Mouse (Mus musculus) embryonic fibroblast, embryonic 13.5 days (primary cell): ENCODE results near the gene Smok3b. TPM values are rescaled to one million over a fixed set of nuclear protein-coding genes. Genes with fewer than 3 reads are reported as not detected.

ENCODE experiments used
- H3K27ac ChIP-seq: 2 replicates; pipeline ENCODE4 v1.5.1; 2012; ENCODE audit warnings: low read length, control low read depth, inconsistent platforms; ENCODE audit not compliant: insufficient read depth
- H3K4me1 ChIP-seq: 2 replicates; pipeline ENCODE4 v1.6.1; 2011; ENCODE audit warnings: low read length; ENCODE audit not compliant: control insufficient read depth, insufficient read depth
- H3K4me3 ChIP-seq: 2 replicates; pipeline ENCODE4 v1.5.1; 2011; ENCODE audit warnings: mild to moderate bottlenecking, control low read depth, low read length; ENCODE audit not compliant: insufficient read depth
- CTCF ChIP-seq: IDR thresholded peaks from 2 replicates; pipeline ENCODE4 v1.5.1; 2011; ENCODE audit warnings: mild to moderate bottlenecking, control low read depth, low read length, moderate library complexity, borderline replicate concordance; ENCODE audit not compliant: insufficient read depth
- POLR2A ChIP-seq: IDR thresholded peaks from 2 replicates; pipeline ENCODE4 v1.6.1; 2011; ENCODE audit warnings: low read depth, mild to moderate bottlenecking, control low read depth, low read length, moderate library complexity
- polyA plus RNA-seq: library from polyadenylated mRNA; stranded (reverse); fragments of >200 nt; gene quantifications from 2 replicates; pipeline ENCODE4 v1.2.4, GENCODE M21; 2011; ENCODE audit warnings: low read depth; ENCODE audit not compliant: missing spikeins, insufficient read length

Smok3b gene
- polyA plus RNA-seq, 1 experiment: not detected

DNA sequence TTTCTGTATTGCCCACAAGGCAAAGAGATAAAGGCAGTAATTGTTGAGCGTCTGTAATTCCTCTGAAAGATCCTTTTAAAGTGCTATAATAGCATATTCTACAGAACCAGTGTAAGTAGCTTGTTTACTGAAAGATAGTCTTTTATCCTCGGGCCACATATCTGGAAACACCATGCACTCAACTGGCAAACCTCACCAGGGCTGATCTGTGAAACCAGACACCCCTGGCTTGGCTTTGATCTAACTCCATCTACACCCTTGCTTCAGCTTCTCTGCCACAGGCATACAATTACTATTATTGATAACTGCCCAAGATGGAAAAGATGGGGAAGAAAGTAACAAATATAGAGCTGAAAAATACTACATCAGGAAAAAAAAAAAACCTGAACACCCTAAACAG is 63.3 kb downstream of the Smok3b start:
- TF ChIP-seq CTCF (no peak), POLR2A (no peak)
- Histone ChIP-seq H3K4me3 (no peak overlapping the region), H3K4me1 (no peaks in the 10 kb centered on the region; the same call in 1 of the 2 replicates), H3K27ac (no peak overlapping the region)

DNA sequence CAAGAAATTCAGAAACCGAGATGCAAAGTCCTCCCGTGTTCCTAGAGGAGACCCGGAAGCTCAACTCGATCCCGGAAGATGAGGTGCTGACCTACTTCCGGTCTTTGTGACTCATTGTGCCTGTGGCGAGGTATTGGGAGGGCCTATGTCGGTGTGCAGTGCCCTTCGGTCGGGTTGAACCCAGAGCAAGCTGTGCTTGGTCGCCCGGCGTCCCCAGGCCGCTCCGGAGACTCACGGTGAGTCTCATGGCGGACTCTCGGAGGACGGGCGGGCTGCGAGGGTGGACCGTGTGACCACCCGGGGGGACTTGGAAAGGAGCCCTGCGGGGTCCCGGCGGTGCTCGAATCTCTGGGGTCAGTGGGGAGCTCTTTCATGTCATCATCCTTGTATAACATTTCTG is 63.8 kb downstream of the Smok3b start, which contains the start of gene Zkscan1:
Gene Zkscan1 (plus strand): TSS at position 89 of the 400 bp plus-strand sequence.
- TF ChIP-seq POLR2A: peak; percentile 92
- no peak for TF ChIP-seq CTCF
- H3K27ac ChIP-seq: peak within 1 kb of the TSS; percentile 6; the same call in 1 of the 2 replicates
- no peaks in the 10 kb centered on the region; the same call in 1 of the 2 replicates for H3K4me1 ChIP-seq
- peak within 1 kb of the TSS; percentile 63 for H3K4me3 ChIP-seq

DNA sequence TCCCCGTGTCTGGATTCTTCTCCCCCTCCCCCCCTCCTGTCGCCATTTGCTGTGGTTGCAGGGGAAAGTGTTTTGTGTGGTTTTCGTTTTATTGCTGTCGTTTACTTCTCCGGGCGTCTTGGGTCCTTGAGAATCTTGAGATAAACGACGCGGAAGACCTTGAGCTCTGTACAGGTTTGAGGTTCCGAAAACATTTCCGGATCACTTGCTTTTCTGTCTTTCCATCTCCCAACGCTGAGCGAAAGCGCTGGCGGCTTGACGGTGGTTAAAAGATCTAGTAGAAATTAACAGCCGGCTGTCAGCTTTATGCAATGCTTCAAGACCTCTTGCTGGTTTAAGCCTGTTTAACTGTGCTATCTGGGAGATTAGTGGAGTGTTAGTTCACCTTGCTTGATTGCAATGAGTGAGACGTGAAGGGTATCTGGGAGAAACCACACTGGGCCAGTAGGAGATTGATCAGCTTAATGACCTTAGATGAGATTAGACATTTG is 64.2 kb downstream of the Smok3b start:
- peak overlapping the region; percentile 63 for H3K4me3 ChIP-seq
- no peaks in the 10 kb centered on the region; the same call in 1 of the 2 replicates for H3K4me1 ChIP-seq
- TF ChIP-seq CTCF (no peak), POLR2A (no peak)
- peak overlapping the region; percentile 6; the same call in 1 of the 2 replicates for H3K27ac ChIP-seq

DNA sequence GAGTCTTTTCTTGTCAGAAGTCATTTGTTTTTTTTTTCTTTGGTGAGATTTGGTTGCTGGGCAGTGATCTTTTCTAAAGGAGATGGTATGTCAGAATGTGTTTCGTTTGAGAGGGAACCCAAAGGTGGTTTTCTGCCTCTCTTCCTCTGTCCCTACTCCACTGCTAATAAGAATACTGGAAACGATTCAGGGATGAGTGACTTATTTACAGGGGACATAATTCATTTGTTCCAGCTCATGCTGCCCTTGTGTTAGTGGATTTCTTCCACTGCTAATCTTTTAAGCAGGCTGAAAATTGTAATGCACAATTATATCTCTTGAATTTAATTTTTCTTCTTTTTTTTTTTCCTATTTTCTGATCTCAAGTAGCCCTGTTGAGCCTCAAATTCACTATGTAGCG is 65.6 kb downstream of the Smok3b start:
- TF ChIP-seq POLR2A: no peak
- no peak for TF ChIP-seq CTCF
- Histone ChIP-seq H3K4me3 (no peak overlapping the region; the same call in 1 of the 2 replicates), H3K4me1 (no peaks in the 10 kb centered on the region; the same call in 1 of the 2 replicates), H3K27ac (no peak overlapping the region)

DNA sequence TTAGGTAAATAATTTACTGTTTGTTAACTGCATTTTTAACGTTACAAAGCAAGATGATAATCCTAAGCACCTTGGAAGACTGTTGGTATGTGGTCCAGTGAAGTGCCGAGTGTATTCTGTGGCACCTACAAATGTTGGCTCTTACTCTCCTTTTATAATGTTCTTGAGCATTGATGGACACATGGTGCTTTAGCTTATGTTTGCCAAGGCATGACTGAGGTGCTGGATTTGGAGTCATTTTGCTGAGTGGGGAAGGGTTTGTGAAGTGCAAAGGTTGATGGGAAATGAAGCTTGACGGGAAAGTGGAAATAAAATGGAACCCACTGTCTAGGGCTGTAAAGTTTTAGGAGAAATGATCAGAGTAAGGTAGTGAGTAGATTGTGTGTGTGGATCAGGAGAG is 67.1 kb downstream of the Smok3b start:
- H3K27ac ChIP-seq: no peak overlapping the region
- no peaks in the 10 kb centered on the region; the same call in 1 of the 2 replicates for H3K4me1 ChIP-seq
- H3K4me3 ChIP-seq: no peak overlapping the region
- TF ChIP-seq POLR2A (no peak), CTCF (no peak)

DNA sequence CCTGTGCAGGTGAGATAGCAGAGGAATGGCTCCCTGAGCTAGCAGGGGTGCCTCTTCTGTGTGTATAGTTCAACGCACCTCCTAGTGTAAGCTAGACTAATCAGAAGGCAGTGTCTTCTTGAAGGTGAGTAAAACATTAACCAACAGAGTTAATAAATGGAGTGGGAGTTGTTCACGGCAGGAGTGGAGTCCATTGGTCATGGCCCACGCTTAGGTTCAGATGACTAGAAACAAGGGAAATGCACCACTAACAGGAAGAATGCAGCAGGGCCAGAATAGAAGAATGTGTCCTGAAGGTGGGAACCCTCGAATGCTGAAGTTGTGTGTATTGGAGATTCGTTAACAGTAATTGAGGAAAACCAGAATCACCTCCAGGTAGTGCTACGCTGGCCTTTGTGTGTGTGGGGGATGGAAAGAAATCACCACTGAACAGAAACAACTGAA is 67.9 kb downstream of the Smok3b start:
- H3K4me1 ChIP-seq: no peaks in the 10 kb centered on the region; the same call in 1 of the 2 replicates
- TF ChIP-seq POLR2A: no peak
- no peak for TF ChIP-seq CTCF
- H3K27ac ChIP-seq: no peak overlapping the region
- no peak overlapping the region for H3K4me3 ChIP-seq

DNA sequence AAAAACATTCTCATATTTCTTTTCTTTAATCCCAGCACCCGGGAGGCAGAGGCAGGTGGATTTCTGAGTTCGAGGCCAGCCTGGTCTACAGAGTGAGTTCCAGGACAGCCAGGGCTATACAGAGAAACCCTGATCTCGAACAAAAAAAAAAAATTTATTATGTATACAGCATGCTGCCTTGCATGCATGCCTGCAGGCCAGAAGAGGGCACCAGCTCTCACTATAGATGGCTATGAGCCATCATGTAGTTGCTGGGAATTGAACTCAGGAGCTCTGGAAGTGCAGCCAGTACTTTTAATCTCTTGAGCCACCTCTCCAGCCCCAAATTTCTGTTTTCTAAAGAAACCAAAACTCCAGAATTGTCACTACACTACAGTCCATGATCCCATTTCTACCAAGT is 69.0 kb downstream of the Smok3b start:
- H3K27ac ChIP-seq: no peak overlapping the region
- peak; percentile 58; the same call in 1 of the 2 replicates for TF ChIP-seq CTCF
- TF ChIP-seq POLR2A: no peak
- H3K4me3 ChIP-seq: no peak overlapping the region
- H3K4me1 ChIP-seq: no peaks in the 10 kb centered on the region; the same call in 1 of the 2 replicates

DNA sequence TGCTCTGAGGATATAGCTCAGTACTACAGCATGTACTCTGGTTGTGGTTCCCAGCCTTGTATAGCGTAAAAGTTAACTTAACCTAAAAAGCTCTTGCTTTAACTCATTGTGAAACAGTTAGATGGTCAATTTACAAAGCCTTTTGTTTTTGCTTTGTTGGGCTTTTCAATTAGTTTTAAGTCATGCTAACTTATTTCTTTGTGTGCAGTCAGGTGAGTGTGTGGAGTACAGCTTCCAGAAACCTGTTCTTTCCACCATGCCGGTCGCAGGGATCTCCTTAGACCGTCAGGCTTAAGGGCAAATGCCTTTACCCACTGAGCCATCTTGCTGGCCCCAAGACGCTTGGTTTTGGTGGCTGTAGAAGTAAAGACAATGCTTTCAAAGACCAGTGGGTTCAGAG is 69.5 kb downstream of the Smok3b start:
- Histone ChIP-seq H3K4me3 (no peak overlapping the region), H3K4me1 (no peaks in the 10 kb centered on the region; the same call in 1 of the 2 replicates), H3K27ac (no peak overlapping the region)
- no peak for TF ChIP-seq CTCF
- TF ChIP-seq POLR2A: no peak

DNA sequence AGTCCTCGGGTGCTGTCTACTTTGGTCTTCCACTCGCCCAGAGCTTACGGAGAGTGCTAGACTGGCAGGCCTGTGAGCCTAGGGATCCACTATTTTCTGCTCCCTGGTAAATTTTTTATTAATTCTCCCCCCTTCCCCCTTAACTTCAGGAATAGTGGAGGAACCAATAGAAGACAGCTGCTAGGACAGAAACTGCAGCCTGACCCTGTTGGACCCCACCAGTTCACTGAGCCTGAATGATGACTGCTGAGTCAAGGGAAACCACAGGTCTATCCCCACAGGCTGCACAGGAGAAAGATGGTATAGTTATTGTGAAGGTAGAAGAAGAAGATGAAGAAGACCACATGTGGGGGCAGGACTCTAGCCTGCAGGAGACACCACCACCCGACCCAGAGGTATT is 71.5 kb downstream of the Smok3b start:
- no peak for TF ChIP-seq CTCF
- TF ChIP-seq POLR2A: no peak
- no peak overlapping the region for H3K4me3 ChIP-seq
- H3K4me1 ChIP-seq: no peaks in the 10 kb centered on the region
- H3K27ac ChIP-seq: no peak overlapping the region

DNA sequence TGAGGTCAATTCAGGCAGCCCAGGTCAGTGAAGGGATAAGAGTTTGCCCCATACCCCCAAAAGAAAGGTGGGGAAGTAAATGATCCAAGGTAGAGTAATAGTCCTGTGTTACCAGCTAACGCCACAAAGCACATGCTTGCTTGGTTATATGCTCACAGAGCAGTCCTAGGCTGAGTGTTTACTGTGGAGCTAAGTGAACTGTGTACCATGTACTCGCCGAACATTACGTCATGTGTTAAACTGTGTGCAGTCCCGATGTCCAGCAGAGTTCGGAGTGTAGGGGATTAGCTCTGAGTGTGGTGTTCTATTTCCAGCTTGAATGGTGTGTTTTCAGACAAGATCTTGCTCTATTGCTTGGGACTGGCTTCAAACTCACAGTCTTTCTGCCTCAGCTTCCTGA is 73.2 kb downstream of the Smok3b start:
- Histone ChIP-seq H3K4me3 (no peak overlapping the region), H3K27ac (no peak overlapping the region), H3K4me1 (no peaks in the 10 kb centered on the region)
- TF ChIP-seq CTCF (no peak), POLR2A (no peak)

Other genes starting within 250 kb of the Smok3b start
- gene Ppp1r35, start 242.6 kb upstream of the Smok3b start, polyA plus RNA-seq: 11.5 and 14.6 TPM in 2 replicates
- 27.7 and 34.8 TPM in 2 replicates for gene Mepce, start 233.8 kb upstream of the Smok3b start, polyA plus RNA-seq
- gene Zcwpw1, start 233.6 kb upstream of the Smok3b start, polyA plus RNA-seq: 3.5 and 7.1 TPM in 2 replicates
- 0.53 TPM in 1 of 2 replicates, not detected in the other for gene Pilra, start 185.1 kb upstream of the Smok3b start, polyA plus RNA-seq
- gene Pilrb1, start 163.3 kb upstream of the Smok3b start, polyA plus RNA-seq: not detected in 2 replicates
- gene Pilrb2, start 149.6 kb upstream of the Smok3b start, polyA plus RNA-seq: not detected in 2 replicates
- not detected in 2 replicates for gene Cyp3a13, start 99.8 kb upstream of the Smok3b start, polyA plus RNA-seq
- 0.18 TPM in 1 of 2 replicates, not detected in the other for gene Gjc3, start 58.3 kb upstream of the Smok3b start, polyA plus RNA-seq
- not detected in 2 replicates for gene Azgp1, start 39.9 kb upstream of the Smok3b start, polyA plus RNA-seq
- not detected in 2 replicates for gene Smok3a, start 168 bp upstream of the Smok3b start, polyA plus RNA-seq
- gene Smok3c, start 31.8 kb downstream of the Smok3b start, polyA plus RNA-seq: not detected in 2 replicates
- gene Zkscan1, start 63.7 kb downstream of the Smok3b start, polyA plus RNA-seq: 24.1 and 25.2 TPM in 2 replicates
- gene Zscan21, start 95.5 kb downstream of the Smok3b start, polyA plus RNA-seq: 15.0 and 22.2 TPM in 2 replicates
- gene Zfp113, start 134.3 kb downstream of the Smok3b start, polyA plus RNA-seq: 11.9 and 13.2 TPM in 2 replicates
- gene Cops6, start 139.6 kb downstream of the Smok3b start, polyA plus RNA-seq: 162 and 184 TPM in 2 replicates
- 22.2 and 26.5 TPM in 2 replicates for gene Ap4m1, start 150.6 kb downstream of the Smok3b start, polyA plus RNA-seq
- gene Mcm7, start 151.0 kb downstream of the Smok3b start, polyA plus RNA-seq: 79.1 and 85.3 TPM in 2 replicates
- 27.9 and 29.8 TPM in 2 replicates for gene Taf6, start 166.0 kb downstream of the Smok3b start, polyA plus RNA-seq
- gene Cnpy4, start 166.1 kb downstream of the Smok3b start, polyA plus RNA-seq: 63.1 and 63.3 TPM in 2 replicates
- gene Mblac1, start 172.9 kb downstream of the Smok3b start, polyA plus RNA-seq: 2.1 and 3.5 TPM in 2 replicates
- 0.32 TPM in 1 of 2 replicates, not detected in the other for gene Nxpe5, start 204.5 kb downstream of the Smok3b start, polyA plus RNA-seq
- 36.9 and 40.7 TPM in 2 replicates for gene Lamtor4, start 234.1 kb downstream of the Smok3b start, polyA plus RNA-seq
- 18.0 and 18.2 TPM in 2 replicates for gene BC037034, start 242.6 kb downstream of the Smok3b start, polyA plus RNA-seq